Mouse (Mus musculus) gastrocnemius, postnatal 10 days (tissue): Measurements from ENCODE around the gene Prkar1a. TPM values are rescaled to one million over a fixed set of nuclear protein-coding genes. Genes with fewer than 3 reads are reported as not detected.

ENCODE experiments used
- DNase-seq: peaks from one replicate; pipeline ENCODE4 v3.0.0; 2021; ENCODE audit warnings: mixed read lengths
- total RNA-seq, 2 experiments: library from RNA; stranded (reverse); gene quantifications; 2 replicates each; pipeline ENCODE4 v1.2.3; 2021

Gene Prkar1a
- total RNA-seq, 2 experiments from 2014 or later, result 246 to 270 TPM

DNA sequence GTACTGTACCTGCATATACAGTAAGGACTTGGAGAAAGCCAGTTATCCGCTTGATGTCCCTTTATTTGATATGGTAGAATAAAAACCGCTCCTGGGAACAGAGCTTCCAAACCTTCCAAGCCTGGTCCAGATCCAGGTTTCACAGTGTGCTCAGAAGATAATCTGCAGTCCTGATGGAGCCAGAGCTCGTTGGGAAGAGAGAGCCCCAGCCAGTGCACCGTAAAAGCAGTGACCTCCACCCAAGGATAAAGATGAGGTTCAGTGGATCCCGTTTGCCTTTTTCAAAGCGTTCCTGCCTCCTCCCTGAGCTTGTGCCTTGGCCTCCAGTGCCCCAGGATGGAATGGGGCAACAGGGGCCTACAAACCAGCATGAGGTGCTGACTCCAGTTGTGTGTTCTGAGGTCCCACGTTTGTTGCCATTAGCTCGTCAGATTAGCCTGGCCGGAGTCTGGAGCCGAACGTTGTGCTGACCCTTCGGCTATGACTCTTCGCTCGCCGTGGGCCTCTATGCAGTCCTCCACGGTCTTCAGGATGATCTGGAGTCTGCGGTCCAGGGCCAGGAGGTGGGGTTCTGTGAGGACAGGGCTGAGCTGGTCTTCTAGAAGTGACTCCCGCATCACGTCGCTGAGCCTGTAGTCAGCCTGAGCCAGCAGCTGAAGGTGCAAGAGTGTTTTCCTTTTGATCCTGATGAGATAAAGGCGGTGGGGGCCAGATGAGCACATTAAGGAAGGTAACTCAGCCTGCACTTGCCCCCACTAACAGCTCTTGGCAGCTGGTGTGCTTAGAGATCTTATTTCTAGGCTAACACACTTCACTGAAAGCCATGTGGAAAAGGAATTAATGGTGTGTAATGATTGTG is 23.9 kb downstream of the Prkar1a start:
- peak; percentile 23 for DNase-seq

DNA sequence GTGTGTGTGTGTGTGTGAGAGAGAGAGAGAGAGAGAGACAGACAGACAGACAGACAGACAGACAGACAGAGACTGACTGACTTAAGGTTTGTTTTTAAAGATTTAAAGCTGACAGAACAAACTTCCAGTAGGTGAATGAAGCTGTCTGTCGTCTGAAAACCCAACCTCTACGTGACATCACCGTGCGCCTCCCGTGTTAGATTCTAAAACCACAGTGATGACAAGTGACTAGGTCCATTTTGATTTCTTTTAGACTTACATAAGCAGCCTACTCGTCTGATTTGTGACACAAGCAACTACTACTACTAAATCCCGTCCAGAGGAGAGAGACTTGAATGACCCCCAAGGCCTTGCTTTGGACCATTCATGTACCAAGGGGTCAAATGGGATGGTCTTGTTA is 24.5 kb downstream of the Prkar1a start:
- no peak for DNase-seq

DNA sequence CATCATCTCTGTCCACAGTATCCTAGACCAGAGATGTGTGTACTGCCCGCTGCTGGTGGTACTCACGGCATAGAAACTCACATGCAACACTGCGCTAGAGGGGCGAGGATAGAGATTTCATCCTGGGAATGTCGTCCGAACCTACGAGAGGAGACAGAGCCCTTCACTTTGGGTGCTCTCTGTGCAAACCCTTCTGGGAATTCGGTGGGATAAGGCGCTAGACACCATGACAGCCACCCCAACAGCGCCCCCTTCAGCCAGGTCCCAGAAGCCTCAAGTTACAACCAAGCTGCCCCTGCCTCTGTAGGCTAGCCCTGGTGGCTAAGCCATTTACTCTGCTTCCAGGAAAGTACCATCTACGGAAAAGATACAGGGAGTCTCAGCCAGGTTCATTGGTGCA is 25.3 kb downstream of the Prkar1a start:
- no peak for DNase-seq

DNA sequence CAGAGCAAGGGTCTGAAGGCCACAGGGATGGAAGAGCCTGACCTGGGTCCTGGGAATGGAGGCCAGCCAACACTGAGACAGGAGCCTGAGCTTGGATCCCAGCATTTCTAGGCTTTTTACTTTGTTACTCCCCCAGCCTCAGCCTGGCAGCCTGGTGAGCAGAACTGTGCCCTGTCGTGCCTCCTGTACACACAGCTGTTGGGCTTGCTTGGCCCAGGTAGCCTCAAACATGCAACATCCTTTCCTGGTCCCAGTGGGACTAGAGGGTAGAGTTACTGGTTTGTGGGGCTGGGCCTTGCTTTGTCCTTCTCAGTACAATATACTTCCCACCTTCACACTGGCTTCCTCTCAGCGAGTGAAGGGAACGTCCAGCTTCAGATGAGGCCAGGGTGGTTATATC is 26.0 kb downstream of the Prkar1a start:
- DNase-seq, result no peak

DNA sequence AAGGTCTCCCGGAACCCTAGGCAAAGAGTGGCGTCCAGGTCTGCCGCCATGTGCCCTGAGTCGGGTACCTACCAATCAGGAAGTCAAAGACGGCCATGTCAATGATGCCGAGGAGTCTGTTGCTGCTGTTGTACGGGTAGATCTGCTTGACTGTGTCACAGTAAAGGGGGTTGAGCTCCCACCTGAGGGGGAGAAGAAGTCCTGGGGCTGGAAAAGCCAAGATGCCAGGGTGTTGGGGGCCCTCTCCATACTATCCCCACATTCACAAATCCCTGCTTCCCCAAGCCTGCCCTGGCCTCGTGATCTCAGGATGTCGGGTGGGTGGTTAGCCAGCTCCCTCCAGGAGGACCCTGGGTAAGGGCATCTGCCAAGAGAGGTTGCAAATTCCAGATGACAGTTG is 26.6 kb downstream of the Prkar1a start:
- no peak for DNase-seq

DNA sequence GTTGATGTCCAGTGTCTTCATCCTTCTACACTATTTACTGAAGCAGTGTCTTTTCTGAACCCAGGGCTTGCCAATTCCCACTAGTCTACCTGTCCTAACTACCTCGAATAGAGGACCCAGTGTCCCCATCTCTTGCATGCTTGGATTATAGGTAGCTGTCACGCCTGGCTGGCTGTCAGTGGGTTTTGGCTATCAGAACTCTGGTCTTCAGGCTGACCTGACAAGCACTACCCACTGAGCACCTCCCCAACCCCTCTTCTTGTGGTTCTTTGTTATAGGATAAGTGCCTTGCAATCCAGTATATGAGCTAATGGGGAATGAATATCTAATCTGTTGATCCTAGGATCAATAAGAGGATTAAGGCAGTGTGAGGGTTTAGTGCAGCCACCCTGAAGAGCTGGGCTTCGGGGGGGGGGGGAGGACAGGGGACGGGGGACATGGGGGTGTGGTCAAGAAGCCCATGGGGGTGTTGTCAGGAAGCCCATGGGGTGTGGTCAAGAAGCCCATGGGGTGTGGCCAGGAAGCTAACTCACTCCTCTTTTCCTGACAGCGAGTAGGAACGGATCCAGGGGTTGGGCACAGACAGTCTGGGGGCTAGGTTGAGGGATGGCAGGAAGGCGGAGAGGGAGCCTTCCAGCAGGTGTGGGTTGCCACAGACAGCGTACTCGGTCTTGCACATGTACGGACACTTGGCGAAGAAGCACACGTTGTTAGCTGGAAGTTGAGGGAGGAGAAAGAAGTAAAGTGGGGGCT is 27.6 kb downstream of the Prkar1a start:
- no peak for DNase-seq

DNA sequence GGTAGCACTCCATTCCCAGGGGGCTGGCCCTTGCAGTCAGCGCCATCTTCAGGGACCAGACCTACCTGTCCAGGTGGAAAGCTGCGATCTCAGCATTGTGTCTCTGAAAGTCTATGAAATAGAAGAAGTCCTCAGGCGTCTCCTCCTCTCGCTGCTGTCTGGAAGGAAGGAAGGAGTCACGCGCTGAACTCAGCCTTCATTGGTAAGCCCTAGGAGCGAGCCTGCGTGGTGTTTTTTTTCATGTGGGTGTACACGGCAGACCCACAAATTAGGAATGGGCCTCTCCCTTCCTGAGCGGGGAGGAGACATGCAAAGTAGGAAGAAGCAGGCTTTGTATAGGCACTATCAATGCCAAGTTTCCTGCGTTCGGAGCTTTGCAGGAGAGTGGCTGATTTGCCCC is 29.1 kb downstream of the Prkar1a start:
- no peak for DNase-seq

DNA sequence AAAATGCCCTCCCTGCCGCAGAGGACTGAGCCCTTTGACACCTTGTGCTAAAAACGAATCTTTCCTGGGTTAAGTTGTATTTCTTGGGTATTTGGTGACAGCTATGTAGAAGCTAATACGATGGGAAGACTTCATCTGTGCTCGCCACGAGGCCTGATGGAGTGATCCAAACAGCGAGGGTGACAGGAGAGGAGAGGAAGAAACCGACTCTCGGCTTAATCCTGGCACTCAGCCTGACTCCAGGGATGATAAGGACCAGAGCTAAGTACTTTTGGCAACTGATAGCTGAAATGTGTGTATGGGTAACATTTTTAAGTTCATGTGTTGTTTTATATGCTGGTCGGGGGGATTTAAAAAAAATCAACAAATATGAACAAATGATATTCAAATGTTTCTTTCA is 31.7 kb downstream of the Prkar1a start:
- DNase-seq, result no peak

DNA sequence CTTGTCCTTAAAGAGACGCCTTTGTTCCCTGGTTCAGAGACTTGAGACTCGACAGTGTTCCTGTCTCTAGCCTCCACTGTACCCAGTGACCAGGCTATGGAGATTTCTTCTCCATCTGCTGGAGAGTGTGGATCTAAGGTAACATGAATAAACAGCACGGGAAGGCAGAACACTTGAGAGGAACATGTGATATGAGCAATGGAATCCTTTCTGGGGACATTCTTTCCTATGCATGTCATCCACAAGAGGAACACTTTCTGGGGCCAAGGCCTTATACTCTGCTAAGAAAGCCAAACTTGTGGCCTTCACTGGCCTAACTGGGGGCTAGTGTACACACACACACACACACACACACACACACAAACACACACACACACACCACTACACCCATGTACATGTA is 32.4 kb downstream of the Prkar1a start:
- DNase-seq, result no peak

DNA sequence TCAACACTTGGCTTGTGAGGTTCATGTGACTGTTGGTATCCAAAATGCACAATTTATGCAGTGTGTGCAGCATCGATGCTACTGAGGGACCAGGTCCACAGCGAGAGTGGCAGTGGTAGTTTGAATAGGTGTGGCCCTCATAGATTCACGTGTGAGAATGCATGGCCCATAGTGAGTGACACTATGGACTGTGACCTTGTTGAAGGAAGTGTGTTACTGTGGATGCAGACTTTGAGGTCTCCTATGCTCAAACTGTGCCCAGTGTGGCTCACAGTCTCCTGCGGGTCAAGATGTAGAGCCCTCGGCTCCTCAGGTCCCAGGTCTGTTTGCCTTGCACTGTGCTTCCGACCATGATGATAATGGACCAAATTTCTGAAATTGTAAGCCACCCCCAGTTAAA is 33.0 kb downstream of the Prkar1a start:
- DNase-seq, result no peak

DNA sequence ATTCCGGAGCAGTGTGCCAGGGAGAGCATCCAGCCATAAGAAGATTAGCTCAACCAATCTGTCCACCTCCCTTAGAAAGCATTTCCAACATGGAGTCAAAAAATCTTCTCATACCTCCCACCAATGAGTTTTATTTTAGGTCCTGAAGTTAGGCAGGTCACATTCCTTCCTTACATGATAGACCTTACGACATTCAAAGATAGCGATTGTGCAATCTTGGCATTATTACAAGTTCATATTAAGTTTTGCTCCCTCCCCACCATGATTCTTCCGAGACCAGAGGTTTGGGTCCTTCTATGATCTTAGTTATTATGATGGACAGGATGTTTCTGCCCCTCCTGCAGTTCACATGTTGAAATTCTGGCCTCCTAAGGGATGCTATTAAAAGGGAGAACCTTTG is 40.3 kb downstream of the Prkar1a start:
- DNase-seq, result no peak

DNA sequence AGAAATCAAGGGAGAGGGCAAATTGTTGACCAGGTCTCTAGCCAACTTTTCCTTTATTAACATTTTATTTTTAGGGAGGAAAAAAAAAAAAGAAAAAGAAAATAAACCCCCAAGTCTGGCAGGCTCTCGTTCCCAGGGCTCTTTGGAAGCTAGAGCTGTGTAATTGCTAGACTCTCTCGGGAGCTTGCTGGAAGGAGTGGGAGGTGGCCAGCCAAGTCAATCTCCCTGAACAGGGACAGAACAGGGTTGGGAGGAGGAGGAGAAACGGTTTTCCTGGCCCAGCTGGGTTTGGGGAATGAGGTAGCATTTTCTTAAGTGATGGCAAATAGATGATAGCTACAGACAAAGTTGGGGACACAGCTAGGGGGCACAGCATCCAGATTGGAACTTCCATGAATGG is 43.5 kb downstream of the Prkar1a start:
- DNase-seq, result peak; percentile 21

DNA sequence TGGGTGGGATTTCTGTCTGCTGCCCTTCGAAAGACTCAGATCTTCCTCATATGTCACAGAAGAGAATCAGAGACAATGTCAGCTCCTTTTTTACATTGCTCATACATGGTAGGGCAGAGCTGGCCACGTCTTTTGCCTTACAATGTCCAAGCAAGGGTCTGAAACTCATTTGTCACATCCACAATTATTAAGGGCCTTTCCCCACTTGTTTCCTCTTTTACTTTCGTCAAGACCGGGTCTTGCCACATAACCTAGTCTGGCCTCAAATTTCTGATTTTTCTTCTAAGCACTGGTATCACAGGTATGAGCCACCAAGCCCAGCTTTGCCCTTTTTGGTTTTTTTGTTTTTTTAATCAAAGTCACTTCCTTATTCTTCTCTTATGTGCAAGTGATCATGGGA is 47.3 kb downstream of the Prkar1a start:
- no peak for DNase-seq

DNA sequence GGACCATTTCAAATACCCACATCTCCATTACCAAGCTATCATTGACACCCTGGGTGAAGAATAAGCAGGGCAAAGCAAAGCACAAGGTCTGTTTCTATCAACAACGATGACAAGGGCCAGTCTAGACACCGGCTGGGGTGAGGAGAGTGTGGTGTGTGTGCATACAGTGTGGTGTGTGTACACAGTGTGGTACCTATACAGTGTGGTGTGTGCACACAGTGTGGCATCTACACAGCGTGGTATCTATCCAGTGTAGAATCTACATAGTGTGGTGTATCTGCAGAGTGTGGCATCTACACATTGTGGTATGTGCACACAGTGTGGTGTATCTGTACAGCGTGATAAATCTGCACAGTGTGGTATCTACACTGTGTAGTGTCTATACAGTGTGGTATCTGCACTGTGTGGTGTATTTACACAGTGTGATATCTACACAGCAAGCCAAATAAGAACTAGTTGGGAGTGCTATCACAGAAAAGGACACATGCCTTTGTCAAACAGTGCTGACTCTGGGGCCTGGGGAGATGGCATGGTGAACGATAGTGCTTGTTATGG is 48.0 kb downstream of the Prkar1a start:
- no peak for DNase-seq

DNA sequence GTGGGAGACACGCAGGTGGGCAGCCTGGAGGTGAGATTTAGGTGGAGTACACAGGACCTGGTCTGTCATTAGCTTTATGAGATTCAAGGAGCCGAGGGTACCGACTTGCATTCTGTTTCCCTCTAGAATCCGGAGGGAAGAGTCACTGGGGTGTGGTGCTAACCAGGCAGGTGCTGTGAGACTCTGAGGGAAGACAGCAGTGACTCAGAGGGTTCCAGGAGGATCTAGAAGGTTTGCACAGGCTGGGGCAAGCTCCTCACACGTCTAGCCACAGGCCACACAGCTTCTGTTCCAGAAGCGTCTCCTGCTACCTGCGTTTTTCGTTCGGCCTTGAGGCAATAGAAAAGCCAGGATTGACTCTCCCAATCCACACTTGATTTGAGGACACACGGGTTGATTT is 49.5 kb downstream of the Prkar1a start:
- DNase-seq, result no peak

DNA sequence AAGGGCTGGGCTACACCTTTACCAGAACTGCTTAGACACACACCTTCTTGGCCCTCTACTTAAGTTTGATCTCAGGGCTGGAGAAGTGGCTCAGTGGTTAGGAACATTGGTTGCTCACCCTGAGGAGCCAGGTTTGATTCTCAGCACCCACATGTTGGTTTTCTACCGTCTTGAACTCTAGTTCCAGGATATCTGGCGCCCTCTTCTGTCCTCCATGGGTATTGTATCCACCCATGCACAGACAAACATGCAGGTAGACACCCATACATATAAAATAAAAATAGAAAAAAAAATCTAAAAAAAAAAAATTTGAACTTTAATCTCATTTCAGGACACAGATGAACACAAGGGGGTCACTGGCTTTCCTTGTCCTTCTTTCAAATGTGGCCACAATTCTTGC is 50.6 kb downstream of the Prkar1a start:
- no peak for DNase-seq

DNA sequence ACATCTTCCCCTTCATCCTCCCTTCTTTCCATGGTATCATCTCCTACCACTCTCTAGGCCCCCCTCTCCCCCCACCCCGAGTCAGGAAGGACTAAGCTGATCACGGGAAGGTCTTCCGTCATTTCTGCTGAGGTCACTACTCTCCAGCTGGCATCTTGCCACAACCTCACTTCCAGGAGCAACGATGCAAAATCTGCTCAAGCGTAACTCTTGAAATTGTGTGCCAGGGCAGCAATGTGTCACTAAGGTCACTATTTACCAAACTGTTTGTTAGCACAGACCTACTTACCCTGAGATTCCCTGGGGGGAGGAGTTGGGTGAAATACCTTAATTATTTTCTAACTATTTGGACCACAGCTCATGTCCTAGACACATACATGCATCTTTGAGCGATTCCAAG is 51.6 kb downstream of the Prkar1a start:
- DNase-seq, result no peak

DNA sequence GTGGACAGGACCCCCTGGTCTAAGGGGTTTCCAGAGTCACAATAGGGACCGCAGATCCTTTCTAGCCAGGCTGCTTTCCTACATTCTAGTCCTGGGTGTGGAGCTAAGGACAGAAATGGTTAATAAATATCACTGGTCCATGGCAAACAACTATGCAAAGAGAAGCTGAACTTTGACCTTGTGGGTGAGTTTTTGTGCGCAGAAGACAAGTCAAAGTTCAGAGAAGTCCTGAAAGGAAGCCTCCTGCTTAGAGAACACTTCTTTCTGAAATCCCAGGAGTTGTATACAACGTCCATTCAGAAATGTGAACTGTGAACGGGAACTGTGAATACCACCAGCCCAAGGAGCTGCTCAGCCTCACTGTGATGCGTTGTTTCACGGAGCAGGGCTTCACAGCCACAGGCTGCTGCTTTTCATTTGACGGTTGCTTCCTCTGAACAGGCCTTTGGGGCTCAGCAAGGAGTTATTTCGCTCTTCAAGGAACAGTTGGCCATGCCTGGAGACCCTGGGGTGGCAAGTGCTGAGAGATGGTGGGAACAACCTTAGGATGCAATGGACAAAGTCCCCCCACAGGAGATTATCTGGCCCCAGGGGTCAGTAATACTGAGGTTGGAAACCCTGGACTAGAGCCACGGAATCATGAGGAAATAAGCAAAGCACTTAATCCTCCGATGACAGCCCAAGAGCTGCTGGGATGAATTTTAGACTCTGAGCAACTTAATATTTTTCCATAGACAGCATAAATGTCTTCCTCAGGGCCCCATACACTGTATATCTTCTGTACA is 53.0 kb downstream of the Prkar1a start:
- no peak for DNase-seq

DNA sequence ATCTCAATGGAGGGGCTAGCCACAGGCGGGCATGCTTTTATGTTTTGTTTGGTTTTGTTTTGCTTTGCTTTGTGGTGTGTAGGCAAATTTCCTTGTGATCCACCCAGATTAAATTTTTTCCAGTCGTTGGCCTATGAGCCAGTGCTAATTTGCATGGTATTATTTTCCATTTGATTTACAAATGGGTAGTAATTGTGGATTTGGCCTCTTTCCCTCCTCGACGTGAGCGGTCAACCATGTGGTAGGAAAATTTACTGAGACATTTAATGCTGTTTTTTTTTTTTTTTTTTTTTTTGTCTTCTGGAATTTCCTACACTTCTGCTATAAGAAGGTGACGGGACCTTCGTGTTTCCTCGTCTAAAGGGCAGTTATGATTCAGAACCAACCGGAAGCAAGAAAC is 54.6 kb downstream of the Prkar1a start:
- DNase-seq, result no peak

DNA sequence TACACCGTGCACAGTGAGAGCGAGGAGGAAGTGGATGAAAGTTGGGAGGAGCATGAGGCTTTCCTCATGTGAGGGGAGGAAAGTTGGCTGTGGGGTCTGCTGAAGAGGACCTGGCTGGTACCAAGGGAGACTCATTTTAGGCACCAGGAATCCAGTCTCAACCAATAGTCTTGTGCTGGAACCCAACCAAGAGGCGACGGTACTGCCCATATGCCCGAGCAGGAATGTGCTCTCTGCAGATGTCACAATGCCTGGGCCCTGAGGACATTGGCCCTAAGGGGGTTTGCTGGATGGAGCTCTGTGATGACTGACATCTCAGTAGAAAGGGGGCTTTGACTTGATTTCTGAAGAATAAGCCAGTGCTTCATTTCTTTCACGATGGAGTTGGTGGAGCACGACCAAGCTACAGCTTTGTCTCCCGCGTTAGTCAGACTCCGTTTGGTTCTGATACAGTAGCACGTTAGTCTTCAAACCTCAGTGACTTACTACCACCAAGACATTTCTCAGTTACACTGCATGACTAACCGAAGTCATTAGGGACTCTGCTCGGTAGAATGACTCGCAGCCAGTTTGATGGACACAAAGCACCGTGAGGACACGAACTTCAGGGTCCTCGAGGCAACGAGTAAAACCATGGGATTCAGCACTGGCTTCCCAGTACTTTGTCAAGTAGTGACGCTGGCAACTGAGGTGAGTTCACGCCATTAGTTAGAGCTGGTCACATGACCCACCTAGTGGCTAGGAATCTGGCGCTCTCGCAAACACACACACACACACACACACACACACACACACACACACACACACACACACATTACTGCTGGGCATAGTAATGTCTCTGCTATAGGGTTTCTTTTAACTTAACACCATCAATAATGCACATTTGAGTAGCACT is 55.4 kb downstream of the Prkar1a start:
- no peak for DNase-seq

DNA sequence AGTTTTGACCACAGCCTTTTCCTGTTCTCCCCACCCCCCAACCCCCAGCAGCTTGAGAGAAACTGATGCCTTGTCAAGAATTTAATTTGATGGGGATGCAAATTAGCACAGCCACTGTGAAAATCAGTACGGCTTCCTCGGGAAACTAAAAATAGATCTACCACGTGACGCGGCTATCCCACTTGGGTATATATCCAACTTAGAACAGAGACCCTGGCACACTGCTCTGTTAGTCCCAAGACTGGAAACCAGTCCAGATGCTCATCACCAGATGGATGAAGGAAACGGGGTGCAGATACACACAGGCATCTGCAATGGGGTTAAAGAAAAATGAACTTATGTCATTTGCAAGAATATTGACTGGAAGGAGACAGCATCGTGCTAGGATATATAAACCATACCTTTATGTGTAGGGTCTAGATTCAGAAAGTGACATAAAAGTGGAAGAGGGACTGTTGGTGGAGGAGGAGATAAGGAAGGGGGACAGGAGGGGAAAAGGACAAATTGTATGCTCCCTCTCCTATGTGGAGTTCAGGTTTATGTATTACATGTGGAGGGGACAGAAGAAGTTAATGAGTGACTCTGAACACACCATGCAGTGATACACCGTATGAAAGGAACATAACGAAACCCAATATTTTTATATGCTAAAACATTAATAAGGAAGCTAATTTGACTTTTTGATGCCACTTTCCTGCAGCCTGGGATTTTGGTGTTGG is 56.3 kb downstream of the Prkar1a start:
- DNase-seq, result no peak
